Mouse (Mus musculus): ENCODE data around the gene Hhipl1.

GRCm38 (mm10) chr12:108292957-108293356 is 13.1 kb upstream of the Hhipl1 start:
- TF ChIP-seq POLR2A (IDR thresholded peaks at IDR 0.05; ENCODE audit: low read depth, low read length) (no peak), CTCF (IDR thresholded peaks at IDR 0.05; ENCODE audit: extremely low read depth, insufficient read depth, insufficient read length, insufficient replicate concordance) (peak; percentile 82; the same call in 1 of the 2 replicates)

All from spleen, adult 2 months (tissue).